Mouse (Mus musculus): ENCODE measurements around the gene Tmem117. TPM values are rescaled to one million over a fixed set of nuclear protein-coding genes. Genes with fewer than 3 reads are reported as not detected.

Tmem117 gene
- total RNA-seq, 1 experiment from 2014 or later = 4.9 TPM

- no peak for DNase-seq
Measured at GRCm38 (mm10) chr15:94894086-94894485, 265.1 kb downstream of the Tmem117 start.

- DNase-seq = no peak
Measured at GRCm38 (mm10) chr15:94895681-94896080, 266.6 kb downstream of the Tmem117 start.

GRCm38 (mm10) chr15:94903188-94903587 is 274.2 kb downstream of the Tmem117 start:
- DNase-seq = no peak

GRCm38 (mm10) chr15:94904672-94905407 is 275.8 kb downstream of the Tmem117 start:
- DNase-seq = no peak

- DNase-seq = no peak
Measured at GRCm38 (mm10) chr15:94921672-94922071, 292.6 kb downstream of the Tmem117 start.

GRCm38 (mm10) chr15:94927986-94928385 is 299.0 kb downstream of the Tmem117 start:
- no peak for DNase-seq

GRCm38 (mm10) chr15:94930743-94931142 is 301.7 kb downstream of the Tmem117 start:
- DNase-seq = no peak

- DNase-seq = no peak
Measured at GRCm38 (mm10) chr15:94933044-94933443, 304.0 kb downstream of the Tmem117 start.

- DNase-seq = no peak
Measured at GRCm38 (mm10) chr15:94933480-94933879, 304.4 kb downstream of the Tmem117 start.

GRCm38 (mm10) chr15:94941954-94942353 is 312.9 kb downstream of the Tmem117 start:
- DNase-seq = no peak

GRCm38 (mm10) chr15:94942465-94942864 is 313.4 kb downstream of the Tmem117 start:
- no peak for DNase-seq

GRCm38 (mm10) chr15:94943891-94944290 is 314.9 kb downstream of the Tmem117 start:
- DNase-seq = no peak

- DNase-seq = no peak
Measured at GRCm38 (mm10) chr15:94951382-94952048, 322.5 kb downstream of the Tmem117 start.

- DNase-seq = no peak
Measured at GRCm38 (mm10) chr15:94956697-94957096, 327.7 kb downstream of the Tmem117 start.

- no peak for DNase-seq
Measured at GRCm38 (mm10) chr15:94957202-94957601, 328.2 kb downstream of the Tmem117 start.

GRCm38 (mm10) chr15:94967004-94967403 is 338.0 kb downstream of the Tmem117 start:
- DNase-seq = no peak

- DNase-seq = no peak
Measured at GRCm38 (mm10) chr15:94968403-94969180, 339.6 kb downstream of the Tmem117 start.

GRCm38 (mm10) chr15:94981798-94982197 is 352.8 kb downstream of the Tmem117 start:
- no peak for DNase-seq

GRCm38 (mm10) chr15:94995352-94995751 is 366.3 kb downstream of the Tmem117 start:
- no peak for DNase-seq

- no peak for DNase-seq
Measured at GRCm38 (mm10) chr15:95005121-95005824, 376.2 kb downstream of the Tmem117 start.

- no peak for DNase-seq
Measured at GRCm38 (mm10) chr15:95022251-95022650, 393.2 kb downstream of the Tmem117 start.

- DNase-seq = no peak
Measured at GRCm38 (mm10) chr15:95024401-95024800, 395.4 kb downstream of the Tmem117 start.
